8 mouse cellular contexts compared by ENCODE assay signal in genomic region chr3:129532865-129533742, GRCm38 (mm10). TPM values are rescaled to one million over a fixed set of nuclear protein-coding genes. Genes with fewer than 3 reads are reported as not detected.
DNase-seq lines count a peak whose midpoint lies in the region; ATAC-seq lines count a peak whose summit lies in the region.

No protein-coding gene starts in this region.

- H3K27ac ChIP-seq in forebrain, embryonic 14.5 days (ENCODE audit: low read depth, low read length), result peak overlapping the region; percentile 98
- H3K27ac ChIP-seq in hindbrain, embryonic 16.5 days (ENCODE audit: low read depth, low read length), result peak overlapping the region; percentile 97
- H3K27ac ChIP-seq in midbrain, embryonic 15.5 days, result peak overlapping the region; percentile 98
- peak overlapping the region; percentile 96 for H3K27ac ChIP-seq in stomach, embryonic 16.5 days (ENCODE audit: low read length)

- under 1% methylated on average over 40 of the region's 40 CpGs for WGBS in forebrain, embryonic 14.5 days
- under 1% methylated on average over 38 of the region's 40 CpGs for WGBS in hindbrain, embryonic 16.5 days
- WGBS in midbrain, embryonic 15.5 days, result under 1% methylated on average over 40 of the region's 40 CpGs
- WGBS in stomach, embryonic 16.5 days, result under 1% methylated on average over 40 of the region's 40 CpGs

- intact Hi-C loops in left cerebral cortex, postnatal 36 days (cut with DNase I), result loop anchor here (5.0 kb wide), 4 partner anchors 79 to 231 kb away; no protein-coding TSS in a partner anchor

- ATAC-seq in forebrain, embryonic 14.5 days, result peak; percentile 10; the same call in 1 of the 2 replicates
- peak; percentile 16 for ATAC-seq in hindbrain, embryonic 16.5 days
- peak; percentile 30 for ATAC-seq in midbrain, embryonic 15.5 days (replicated peaks)
- 0 out of 2 replicates have a peak, but pooled peaks have one; percentile 8 for ATAC-seq in stomach, embryonic 16.5 days (ENCODE audit: insufficient read depth, low FRiP score)

- H3K9me3 ChIP-seq in forebrain, embryonic 14.5 days (replicated peaks; ENCODE audit: control insufficient read depth, low read length), result no peaks in the 10 kb centered on the region
- no peaks in the 10 kb centered on the region for H3K9me3 ChIP-seq in hindbrain, embryonic 16.5 days (ENCODE audit: control insufficient read depth, low read length)
- H3K9me3 ChIP-seq in midbrain, embryonic 15.5 days, result no peaks in the 10 kb centered on the region
- H3K9me3 ChIP-seq in stomach, embryonic 16.5 days (replicated peaks; ENCODE audit: control insufficient read depth, low read length), result no peaks in the 10 kb centered on the region

- H3K27me3 ChIP-seq in forebrain, embryonic 14.5 days (replicated peaks; ENCODE audit: control insufficient read depth, insufficient read depth, low read length), result no peaks in the 10 kb centered on the region
- H3K27me3 ChIP-seq in hindbrain, embryonic 16.5 days (replicated peaks; ENCODE audit: control insufficient read depth, insufficient read depth, low read length), result no peaks in the 10 kb centered on the region
- no peaks in the 10 kb centered on the region for H3K27me3 ChIP-seq in midbrain, embryonic 15.5 days (replicated peaks)
- no peaks in the 10 kb centered on the region for H3K27me3 ChIP-seq in stomach, embryonic 16.5 days (ENCODE audit: control insufficient read depth, insufficient read depth, low read length)

- H3K9ac ChIP-seq in forebrain, embryonic 14.5 days (ENCODE audit: low read length), result peak overlapping the region; percentile 95
- H3K9ac ChIP-seq in hindbrain, embryonic 16.5 days (ENCODE audit: low read depth, low read length), result peak overlapping the region; percentile 97
- H3K9ac ChIP-seq in midbrain, embryonic 15.5 days, result peak overlapping the region; percentile 89
- peak overlapping the region; percentile 92 for H3K9ac ChIP-seq in stomach, embryonic 16.5 days (ENCODE audit: low read length)

- peak overlapping the region; percentile 73 for H3K4me3 ChIP-seq in forebrain, embryonic 14.5 days (ENCODE audit: low read depth, low read length)
- peak overlapping the region; percentile 93 for H3K4me3 ChIP-seq in hindbrain, embryonic 16.5 days (ENCODE audit: low read length)
- H3K4me3 ChIP-seq in midbrain, embryonic 15.5 days, result peak overlapping the region; percentile 91
- H3K4me3 ChIP-seq in stomach, embryonic 16.5 days (replicated peaks; ENCODE audit: low read length), result peak overlapping the region; percentile 72

- peak; percentile 42 for DNase-seq in layer of hippocampus, adult 11-12 months (ENCODE audit: low spot score)
- DNase-seq in layer of hippocampus, adult 9-10 months (ENCODE audit: low spot score), result no peak
- peak; percentile 58 for DNase-seq in cerebellum, adult 11-12 months
- DNase-seq in forebrain, embryonic 14.5 days (ENCODE audit: low spot score), result peak; percentile 72
- DNase-seq in left cerebral cortex, postnatal 36 days (ENCODE audit: low spot score in 2 of 2), result peak; percentile 62 to 70

- H3K4me1 ChIP-seq in forebrain, embryonic 14.5 days (ENCODE audit: control insufficient read depth, insufficient read depth, low read length), result peaks cover 25% of the 10 kb centered on the region
- H3K4me1 ChIP-seq in hindbrain, embryonic 16.5 days (ENCODE audit: control insufficient read depth, insufficient read depth, low read depth, low read length), result peaks cover 26% of the 10 kb centered on the region
- H3K4me1 ChIP-seq in midbrain, embryonic 15.5 days, result peaks cover 36% of the 10 kb centered on the region
- peaks cover 17% of the 10 kb centered on the region for H3K4me1 ChIP-seq in stomach, embryonic 16.5 days (ENCODE audit: control insufficient read depth, insufficient read depth, low read length)

- H3K36me3 ChIP-seq in forebrain, embryonic 14.5 days (ENCODE audit: control insufficient read depth, insufficient read depth, low read length), result no peaks in the 10 kb centered on the region
- H3K36me3 ChIP-seq in hindbrain, embryonic 16.5 days (ENCODE audit: control insufficient read depth, insufficient read depth, low read length), result no peaks in the 10 kb centered on the region
- H3K36me3 ChIP-seq in midbrain, embryonic 15.5 days (replicated peaks), result no peaks in the 10 kb centered on the region
- H3K36me3 ChIP-seq in stomach, embryonic 16.5 days (ENCODE audit: control insufficient read depth, insufficient read depth, low read length), result no peaks in the 10 kb centered on the region

- peak overlapping the region; percentile 76 for H3K4me2 ChIP-seq in forebrain, embryonic 14.5 days (ENCODE audit: low read length)
- H3K4me2 ChIP-seq in hindbrain, embryonic 16.5 days (ENCODE audit: low read length), result peak overlapping the region; percentile 60
- H3K4me2 ChIP-seq in midbrain, embryonic 15.5 days, result peak overlapping the region; percentile 64
- H3K4me2 ChIP-seq in stomach, embryonic 16.5 days (ENCODE audit: low read depth, low read length), result peak overlapping the region; percentile 72

RNA-seq across cellular contexts. Expression of gene Elovl6, which starts 0.9 kb away (rescaled TPM):
- 24.4 and 30.5 TPM in 2 replicates for polyA plus RNA-seq in forebrain, embryonic 14.5 days (2014; fragmentation: Nextera tagmentation; extraction: Ambion mirVana)
- 44.3 and 44.4 TPM in 2 replicates for polyA plus RNA-seq in hindbrain, embryonic 16.5 days (2015; fragmentation: Nextera tagmentation; extraction: Ambion mirVana)
- total RNA-seq in left cerebral cortex, postnatal 36 days (2021), result 10 to 100 TPM; 25.7 to 34.1 TPM
- 37.5 and 38.6 TPM in 2 replicates for polyA plus RNA-seq in midbrain, embryonic 15.5 days (2015; fragmentation: Nextera tagmentation; extraction: Ambion mirVana)
- polyA plus RNA-seq in stomach, embryonic 16.5 days (2015; fragmentation: Nextera tagmentation; extraction: Ambion mirVana), result 27.5 and 31.5 TPM in 2 replicates
